Mouse (Mus musculus) bone marrow, adult 2 months (tissue): Measurements from ENCODE around the gene Trnp1.

Experiments
- CTCF ChIP-seq: fragments of 200-500 bp; IDR thresholded peaks from 2 replicates; pipeline ENCODE4 v1.5.1; 2011; ENCODE audit warnings: low read length, control low read depth; ENCODE audit not compliant: control insufficient read depth, insufficient read depth
- POLR2A ChIP-seq: fragments of 200-500 bp; IDR thresholded peaks from 2 replicates; pipeline ENCODE4 v1.6.1; 2011; ENCODE audit warnings: low read depth, mild to moderate bottlenecking, control low read depth, low read length, borderline replicate concordance; ENCODE audit not compliant: control insufficient read depth

GRCm38 (mm10) chr4:133511050-133511449 is 12.7 kb upstream of the Trnp1 start:
- no peak for TF ChIP-seq POLR2A
- no peak for TF ChIP-seq CTCF
